Mouse (Mus musculus): ENCODE results near the gene Rnase12.
"Not testable (repeated sequence)": the region's sequence is repeated elsewhere in the genome, so short reads cannot be mapped to it uniquely, and the experiment has no call there.

GRCm38 (mm10) chr14:51014724-51015123 is 42.7 kb downstream of the Rnase12 start:
- not testable (repeated sequence) for TF ChIP-seq FLI1 (IDR thresholded peaks at IDR 0.05; ENCODE audit: low read length); GATA1 (IDR thresholded peaks at IDR 0.05; ENCODE audit: borderline replicate concordance, low read length)
